Mouse (Mus musculus): Measurements from ENCODE around the gene Hcrt.

Hcrt gene

DNA sequence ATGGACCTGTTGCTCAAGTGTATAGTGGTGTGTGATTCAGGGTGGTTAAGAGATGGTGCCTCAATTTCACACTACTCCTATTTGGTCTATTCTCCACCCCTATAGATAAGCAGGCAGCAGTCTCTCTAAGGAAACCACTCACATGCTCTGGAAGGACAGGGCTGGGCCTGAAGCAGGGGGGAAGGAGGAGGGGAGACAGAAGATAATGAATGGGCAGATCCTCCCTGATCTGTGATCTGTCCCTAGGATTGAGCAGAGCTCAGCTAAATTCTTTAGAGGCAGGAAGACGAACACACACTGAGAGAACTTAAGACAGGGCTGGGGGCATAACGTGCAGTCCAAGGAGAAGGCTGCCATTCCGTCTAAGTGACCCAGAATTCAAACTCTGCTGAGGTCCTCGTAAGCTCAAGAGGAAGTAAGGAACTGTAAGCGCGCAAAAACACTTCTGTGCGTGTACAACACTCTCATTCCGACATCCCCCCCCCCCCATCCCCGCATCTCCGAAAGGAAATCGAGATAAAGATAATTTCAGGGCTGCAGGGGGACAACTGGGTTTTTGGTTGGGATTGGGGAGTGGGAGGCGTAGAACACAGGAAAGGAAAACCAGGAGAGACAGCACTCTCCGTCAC lies 25.5 kb downstream of the Hcrt start:
- no peak for ATAC-seq (ENCODE audit: insufficient number of reproducible peaks, low FRiP score, low TSS enrichment)

DNA sequence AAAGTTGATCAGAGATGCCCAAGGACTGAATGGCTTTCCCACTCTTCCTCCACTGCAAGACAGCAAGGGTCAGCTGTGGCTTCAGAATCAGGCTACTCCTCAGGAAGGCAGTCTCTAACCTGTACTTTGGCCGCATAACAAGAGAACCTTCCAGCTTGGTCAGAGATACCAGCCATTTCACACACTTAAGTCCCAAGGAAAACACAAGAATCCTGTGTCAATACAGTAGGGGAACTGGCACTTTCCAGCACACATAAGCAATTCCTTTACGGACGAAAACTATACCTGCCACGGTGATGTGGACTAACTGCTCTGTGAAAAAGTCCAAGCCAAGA lies 26.0 kb downstream of the Hcrt start:
- ATAC-seq (ENCODE audit: insufficient number of reproducible peaks, low FRiP score, low TSS enrichment), result no peak

- no peak for ATAC-seq (ENCODE audit: insufficient number of reproducible peaks, low FRiP score, low TSS enrichment)
Observed at GRCm38 (mm10) chr11:100735954-100736745, 26.6 kb downstream of the Hcrt start.

DNA sequence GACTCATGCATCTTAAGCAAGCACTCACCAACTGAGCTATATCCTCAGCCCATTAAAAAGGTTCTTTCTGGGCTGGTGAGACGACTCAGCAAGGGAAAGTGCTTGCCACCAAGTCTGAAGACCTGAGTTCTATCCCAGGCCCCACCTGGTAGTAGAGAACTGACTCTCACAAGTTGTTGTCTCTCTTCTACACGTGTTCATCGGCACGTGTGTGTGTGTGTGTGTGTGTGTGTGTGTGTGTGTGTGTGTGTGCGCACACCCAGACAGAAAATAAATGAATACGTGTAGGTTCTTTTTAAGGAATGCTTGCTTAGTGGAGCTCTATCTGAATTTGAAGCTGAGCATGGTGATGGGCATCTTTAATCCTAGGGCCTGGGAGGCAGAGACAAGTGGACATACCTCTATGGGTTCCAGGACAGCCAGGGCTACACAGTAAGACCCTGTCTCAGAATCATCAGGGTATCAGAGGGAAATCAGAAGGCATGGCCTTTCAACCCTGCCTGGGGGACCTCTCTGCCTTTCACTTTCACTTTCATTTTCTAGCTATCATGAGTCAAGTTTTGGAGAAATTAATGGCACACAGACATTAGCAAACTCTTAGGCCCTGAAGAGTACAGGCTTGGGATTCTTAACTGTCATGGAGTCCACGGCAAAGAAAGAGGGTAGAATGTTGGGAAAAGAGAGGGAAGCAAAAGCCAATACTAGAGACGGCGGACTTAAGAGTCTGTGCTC lies 27.4 kb downstream of the Hcrt start:
- ATAC-seq (ENCODE audit: insufficient number of reproducible peaks, low FRiP score, low TSS enrichment), result no peak

DNA sequence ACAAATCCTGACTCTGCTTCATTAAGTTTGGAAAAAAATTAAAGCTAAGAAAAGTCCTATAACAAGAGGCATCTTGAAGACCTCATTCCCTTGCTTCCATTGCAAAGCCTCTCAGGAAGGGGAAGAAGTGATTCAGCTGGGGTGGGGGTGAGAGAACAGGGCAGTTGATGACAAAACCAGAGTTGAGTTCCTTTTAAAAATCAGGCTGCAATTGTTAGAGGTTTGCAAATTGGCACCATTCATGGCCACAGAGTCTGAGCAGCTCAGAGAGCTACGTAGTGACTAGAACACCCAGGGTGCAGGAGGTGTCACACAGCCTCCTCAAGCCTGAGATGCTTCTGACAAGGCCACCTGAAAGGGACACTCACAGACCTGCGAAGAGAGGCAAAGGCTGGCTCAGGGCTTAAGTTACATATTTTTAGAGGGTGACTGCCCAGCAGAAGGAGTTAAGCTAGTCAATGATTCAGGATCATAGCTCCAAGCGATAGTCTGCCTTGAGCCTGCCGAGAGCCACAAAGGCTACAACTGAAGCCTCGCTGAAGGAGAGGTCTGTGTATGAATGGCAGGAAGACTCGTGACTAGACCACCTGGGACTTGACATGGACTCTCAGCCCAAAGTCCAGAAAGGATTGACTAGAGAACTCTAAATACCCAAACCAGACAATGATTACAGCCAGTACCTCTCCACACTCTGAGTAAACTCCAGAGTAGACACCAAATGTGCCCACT lies 32.1 kb downstream of the Hcrt start:
- ATAC-seq (ENCODE audit: insufficient number of reproducible peaks, low FRiP score, low TSS enrichment), result no peak

DNA sequence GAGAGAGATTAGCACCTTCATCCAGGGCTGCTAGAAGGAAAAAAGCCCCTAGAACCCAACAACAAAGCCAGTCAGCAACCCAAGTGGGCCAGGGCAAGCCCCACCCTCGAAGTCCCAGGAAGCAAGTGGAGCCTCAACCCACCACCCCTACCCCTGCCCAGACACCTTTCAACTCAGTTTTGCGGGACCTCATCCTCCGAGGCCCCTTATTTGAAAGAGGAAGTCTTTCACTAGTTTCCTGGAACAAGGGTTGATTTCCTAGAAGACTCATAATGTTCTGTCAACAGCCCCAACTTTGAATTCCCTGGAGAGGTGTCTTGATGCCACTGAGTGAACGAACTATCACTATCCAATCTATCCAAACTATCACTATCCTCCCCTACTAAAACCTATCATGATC lies 32.8 kb downstream of the Hcrt start:
- ATAC-seq (ENCODE audit: insufficient number of reproducible peaks, low FRiP score, low TSS enrichment), result no peak

- no peak for ATAC-seq (ENCODE audit: insufficient number of reproducible peaks, low FRiP score, low TSS enrichment)
Observed at GRCm38 (mm10) chr11:100728601-100729000, 34.1 kb downstream of the Hcrt start.

DNA sequence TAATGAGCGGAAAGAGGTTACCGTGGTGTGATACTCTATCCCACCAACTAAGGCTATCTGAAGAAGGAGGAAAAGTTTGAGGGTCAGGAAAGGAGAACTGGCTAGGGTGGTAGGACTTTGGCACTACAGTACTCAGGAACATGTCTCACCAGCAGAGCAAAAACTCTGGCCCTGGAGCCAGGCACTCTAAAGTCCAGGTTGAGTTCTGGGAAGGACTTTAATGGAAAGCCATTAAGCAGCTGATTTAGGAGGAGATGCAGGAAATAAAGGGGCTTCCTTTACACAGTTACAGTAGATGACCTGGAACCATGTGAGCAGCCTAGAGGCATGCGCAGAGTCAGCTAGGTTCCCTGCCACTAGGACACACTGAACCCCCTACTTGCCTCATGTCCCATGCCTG lies 35.5 kb downstream of the Hcrt start:
- no peak for ATAC-seq (ENCODE audit: insufficient number of reproducible peaks, low FRiP score, low TSS enrichment)

- ATAC-seq (ENCODE audit: insufficient number of reproducible peaks, low FRiP score, low TSS enrichment), result no peak
Observed at GRCm38 (mm10) chr11:100724919-100725512, 37.7 kb downstream of the Hcrt start.

DNA sequence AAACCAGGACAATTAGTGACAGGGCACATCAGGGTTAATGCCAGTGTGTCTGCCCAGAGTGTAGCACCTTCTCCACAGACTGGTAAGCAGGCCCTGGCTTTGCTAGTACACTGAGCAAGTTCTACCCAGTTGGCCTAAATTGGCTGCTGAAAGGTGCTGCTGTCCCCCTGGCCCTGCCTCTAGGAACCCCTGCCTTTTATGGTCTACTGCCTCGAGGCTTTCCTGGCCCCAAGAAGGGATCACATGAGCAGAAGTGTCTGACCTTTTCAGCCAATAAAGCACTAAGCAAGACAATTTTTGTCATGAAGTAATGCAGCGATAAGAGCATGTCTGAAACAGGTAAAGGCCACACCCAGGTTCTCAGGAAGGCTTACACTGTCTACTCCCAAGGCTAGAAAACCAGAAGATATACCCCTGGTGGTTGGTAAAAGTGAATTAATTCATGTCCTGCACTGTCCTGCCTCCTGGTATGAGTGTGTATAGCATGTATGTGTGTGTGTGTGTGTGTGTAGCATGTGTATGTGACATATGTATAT lies 40.2 kb downstream of the Hcrt start:
- no peak for ATAC-seq (ENCODE audit: insufficient number of reproducible peaks, low FRiP score, low TSS enrichment)

- ATAC-seq (ENCODE audit: insufficient number of reproducible peaks, low FRiP score, low TSS enrichment), result no peak
Observed at GRCm38 (mm10) chr11:100721776-100722492, 40.8 kb downstream of the Hcrt start.

GRCm38 (mm10) chr11:100721254-100721653 lies 41.5 kb downstream of the Hcrt start:
- no peak for ATAC-seq (ENCODE audit: insufficient number of reproducible peaks, low FRiP score, low TSS enrichment)

GRCm38 (mm10) chr11:100720345-100720744 lies 42.4 kb downstream of the Hcrt start:
- no peak for ATAC-seq (ENCODE audit: insufficient number of reproducible peaks, low FRiP score, low TSS enrichment)

- ATAC-seq (ENCODE audit: insufficient number of reproducible peaks, low FRiP score, low TSS enrichment), result no peak
Observed at GRCm38 (mm10) chr11:100719893-100720292, 42.8 kb downstream of the Hcrt start.

DNA sequence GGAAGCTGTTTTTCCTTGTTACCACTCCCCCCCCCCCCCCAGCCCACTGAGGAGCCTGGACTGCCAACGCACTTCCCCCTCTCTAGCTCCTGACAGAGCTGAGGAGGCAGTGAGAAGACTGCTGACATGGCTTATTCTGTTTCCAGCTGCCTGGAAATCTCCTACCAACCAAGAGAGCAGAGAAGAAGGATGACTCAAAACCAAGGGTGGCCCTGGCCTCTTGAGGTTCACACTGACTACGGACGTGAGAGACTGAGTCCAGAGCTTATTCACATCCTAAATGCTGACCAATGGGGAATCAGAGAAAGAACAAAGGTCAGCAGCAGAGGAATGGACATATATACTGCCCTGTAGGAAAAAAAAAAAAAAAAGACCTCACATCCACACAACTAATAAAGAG lies 43.4 kb downstream of the Hcrt start:
- ATAC-seq (ENCODE audit: insufficient number of reproducible peaks, low FRiP score, low TSS enrichment), result no peak

- no peak for ATAC-seq (ENCODE audit: insufficient number of reproducible peaks, low FRiP score, low TSS enrichment)
Observed at GRCm38 (mm10) chr11:100718866-100719265, 43.9 kb downstream of the Hcrt start.

DNA sequence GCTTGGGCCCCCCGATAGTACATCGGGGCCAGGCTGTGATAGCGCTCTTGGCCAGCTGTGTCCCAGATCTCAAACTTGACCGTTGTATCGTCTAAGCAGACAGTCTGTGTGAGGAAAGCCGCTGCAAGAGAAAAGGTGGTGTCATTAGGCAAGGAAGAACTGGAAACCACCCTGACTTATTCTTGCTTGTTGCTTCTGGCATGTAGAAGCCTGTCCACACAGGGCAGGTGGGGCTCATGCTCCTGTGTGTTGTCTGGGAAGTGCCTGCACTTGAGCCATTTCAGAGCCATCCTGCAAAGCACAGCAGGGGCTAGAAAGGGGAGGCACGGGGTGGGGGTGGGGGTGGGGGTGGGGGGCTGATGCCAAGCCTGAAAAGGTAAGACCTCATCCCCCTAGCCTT lies 44.3 kb downstream of the Hcrt start:
- no peak for ATAC-seq (ENCODE audit: insufficient number of reproducible peaks, low FRiP score, low TSS enrichment)

DNA sequence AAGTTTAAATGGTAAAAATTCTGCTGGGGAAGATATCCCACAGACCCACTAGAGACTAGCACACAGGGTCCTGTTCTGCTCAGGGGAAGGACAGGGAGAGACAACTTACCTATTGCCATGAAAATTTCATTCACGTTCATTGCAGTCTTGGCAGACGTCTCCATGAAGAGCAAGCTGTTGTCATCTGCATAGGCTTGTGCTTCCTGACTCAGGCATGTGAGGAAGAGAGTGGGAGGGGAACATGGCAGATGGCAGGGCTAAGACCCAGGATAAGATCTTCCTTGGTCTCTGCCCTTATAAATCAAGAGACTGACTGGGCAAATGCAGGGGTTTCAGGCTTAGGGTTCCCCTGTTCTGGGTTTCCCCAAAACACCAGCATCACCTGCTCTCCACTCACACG lies 46.1 kb downstream of the Hcrt start:
- no peak for ATAC-seq (ENCODE audit: insufficient number of reproducible peaks, low FRiP score, low TSS enrichment)

DNA sequence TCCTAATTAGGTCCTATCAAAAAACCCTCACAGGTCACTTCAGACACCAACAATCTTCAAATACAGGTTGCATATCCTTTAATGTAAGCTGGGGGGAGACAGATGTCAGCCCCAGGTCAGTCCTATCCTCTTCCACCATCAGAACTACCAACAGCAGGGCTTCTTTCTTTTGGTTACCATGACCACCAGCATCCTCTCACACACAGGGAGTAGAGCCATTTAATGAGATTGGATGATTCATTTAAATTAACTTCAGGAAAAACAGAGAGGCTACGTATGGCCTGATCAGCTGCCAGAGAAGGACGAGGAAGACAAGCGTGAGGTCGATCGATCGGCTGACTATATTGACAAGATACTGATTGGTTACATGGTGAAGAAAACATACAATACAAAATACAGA lies 47.8 kb downstream of the Hcrt start:
- no peak for ATAC-seq (ENCODE audit: insufficient number of reproducible peaks, low FRiP score, low TSS enrichment)

GRCm38 (mm10) chr11:100714534-100714915 lies 48.2 kb downstream of the Hcrt start:
- ATAC-seq (ENCODE audit: insufficient number of reproducible peaks, low FRiP score, low TSS enrichment), result no peak
